Mouse (Mus musculus): ENCODE data around the gene Mpp2.

- no peak for TF ChIP-seq POLR2A (IDR thresholded peaks at IDR 0.05; ENCODE audit: insufficient read depth, low read depth, low read length)
- peak; percentile 88 for TF ChIP-seq CTCF (IDR thresholded peaks at IDR 0.05; ENCODE audit: insufficient read depth, low read depth, low read length)
These were observed 14.4 kb upstream of the Mpp2 start for GRCm38 (mm10) chr11:102102485-102103258.

All from olfactory bulb, adult 2 months (tissue).